Mouse (Mus musculus) yolk sac, embryonic 10.5 days (tissue): ENCODE measurements around the gene Gatd1.

Experiments used
- DNase-seq: peaks from one replicate; pipeline ENCODE4 v3.0.0-alpha.2; 2017; ENCODE audit warnings: low spot score

Gene Gatd1

GRCm38 (mm10) chr7:141441460-141441859 lies 27.5 kb upstream of the Gatd1 start:
- no peak for DNase-seq

- DNase-seq: no peak
These were observed 26.7 kb upstream of the Gatd1 start for GRCm38 (mm10) chr7:141440613-141441012.

GRCm38 (mm10) chr7:141439811-141440210 lies 25.9 kb upstream of the Gatd1 start:
- DNase-seq: no peak

GRCm38 (mm10) chr7:141439140-141439679 lies 25.3 kb upstream of the Gatd1 start:
- no peak for DNase-seq

GRCm38 (mm10) chr7:141438201-141438968 lies 24.4 kb upstream of the Gatd1 start:
- DNase-seq: no peak

GRCm38 (mm10) chr7:141437178-141438120 lies 23.5 kb upstream of the Gatd1 start, which contains the start of gene Slc25a22:
TSS of gene Slc25a22 (minus strand) at chr7:141437892.
- peak; percentile 85 for DNase-seq

GRCm38 (mm10) chr7:141436523-141436892 lies 22.6 kb upstream of the Gatd1 start:
- no peak for DNase-seq

GRCm38 (mm10) chr7:141435856-141436522 lies 22.1 kb upstream of the Gatd1 start:
- peak; percentile 72 for DNase-seq

- DNase-seq: peak; percentile 78
These were observed 21.4 kb upstream of the Gatd1 start for GRCm38 (mm10) chr7:141435129-141435855.

- DNase-seq: no peak
These were observed 20.5 kb upstream of the Gatd1 start for GRCm38 (mm10) chr7:141434464-141434863.

- no peak for DNase-seq
These were observed 19.8 kb upstream of the Gatd1 start for GRCm38 (mm10) chr7:141433517-141434400.

GRCm38 (mm10) chr7:141432741-141433516 lies 19.0 kb upstream of the Gatd1 start:
- no peak for DNase-seq

GRCm38 (mm10) chr7:141432186-141432611 lies 18.3 kb upstream of the Gatd1 start:
- DNase-seq: no peak

GRCm38 (mm10) chr7:141431434-141432185 lies 17.7 kb upstream of the Gatd1 start:
- DNase-seq: no peak

- no peak for DNase-seq
These were observed 16.8 kb upstream of the Gatd1 start for GRCm38 (mm10) chr7:141430585-141431240.

- DNase-seq: no peak
These were observed 16.1 kb upstream of the Gatd1 start for GRCm38 (mm10) chr7:141429840-141430584.

GRCm38 (mm10) chr7:141429310-141429709 lies 15.4 kb upstream of the Gatd1 start, which contains the start of gene Cend1:
TSS of gene Cend1 (minus strand) at chr7:141429491.
- no peak for DNase-seq
